In the genomic region with DNA sequence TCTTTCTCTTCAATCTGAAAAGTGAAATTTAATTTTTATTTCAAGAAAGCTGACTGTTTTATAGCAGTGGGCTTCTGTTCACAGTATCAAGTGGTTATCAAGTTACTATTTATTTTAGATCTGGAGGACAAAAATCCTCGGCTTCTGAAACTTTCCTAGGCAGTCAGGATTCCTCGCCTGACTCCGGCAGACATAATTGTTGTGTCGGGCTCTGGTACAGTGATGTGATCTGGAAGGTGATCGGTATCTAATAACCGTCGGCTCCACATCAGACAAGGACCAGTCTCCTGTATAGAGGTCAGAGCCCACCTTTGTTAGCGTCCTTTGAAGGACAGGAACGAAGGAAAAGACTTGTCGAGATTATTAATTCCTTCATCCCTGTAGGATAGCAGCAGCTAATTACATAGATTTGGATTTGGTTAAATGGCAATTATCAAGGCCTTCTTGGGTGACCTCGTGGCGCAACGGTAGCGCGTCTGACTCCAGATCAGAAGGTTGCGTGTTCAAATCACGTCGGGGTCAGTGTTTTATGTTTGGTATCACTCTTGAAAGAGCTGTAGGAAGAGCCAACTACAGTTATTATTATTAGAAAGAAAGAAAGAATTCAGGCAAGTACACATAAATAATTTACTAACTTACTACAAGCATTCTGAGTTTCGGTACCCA, we compare ENCODE assay signal across 9 mouse cellular contexts. TPM values are rescaled to one million over a fixed set of nuclear protein-coding genes. Genes with fewer than 3 reads are reported as not detected.
DNase-seq lines count a peak whose midpoint lies in the region; ATAC-seq lines count a peak whose summit lies in the region.
"Had no signal": no experiment of that assay in that cellular context is flagged by ENCODE, and none has a peak within 500 bp of the region (broad histone marks: within the 10 kb centered on the region; RNA-seq: fewer than 3 reads in every experiment).

No protein-coding gene starts in this region.

- H3K9me3 ChIP-seq in neural tube, embryonic 11.5 days (ENCODE audit: control insufficient read depth, low read length) = no peaks in the 10 kb centered on the region

- H3K27me3 ChIP-seq in neural tube, embryonic 11.5 days (ENCODE audit: control insufficient read depth, insufficient read depth, low read length) = no peaks in the 10 kb centered on the region

- H3K9ac ChIP-seq in neural tube, embryonic 11.5 days (ENCODE audit: low read length) = no peak overlapping the region

- intact Hi-C loops in left cerebral cortex, postnatal 25 days (cut with DNase I) = no loop called here

- peak; percentile 16 for DNase-seq in cerebellum, adult 9-10 months
- no peak for DNase-seq in cerebellum, adult 11-12 months
- peak; percentile 32 for DNase-seq in right cerebral cortex, adult 18-20 months
- no peak for DNase-seq in right cerebral cortex, postnatal 25 days
- DNase-seq in frontal cortex, postnatal 36 days (ENCODE audit: low spot score in 2 of 2) = peak; percentile 51 to 64
- DNase-seq in left cerebral cortex, postnatal 25 days (ENCODE audit: low spot score in 2 of 2) = peak; percentile 42 to 53
- DNase-seq in neural tube, embryonic 11.5 days (ENCODE audit: low spot score) = peak; percentile 63
- no peak for DNase-seq in T-cell, adult 2 months (ENCODE audit: low spot score)

- H3K27ac ChIP-seq in neural tube, embryonic 11.5 days (ENCODE audit: low read depth, low read length) = no peak overlapping the region

- H3K36me3 ChIP-seq in neural tube, embryonic 11.5 days (ENCODE audit: control insufficient read depth, insufficient read depth, low read length) = no peaks in the 10 kb centered on the region

- ATAC-seq in neural tube, embryonic 11.5 days (ENCODE audit: insufficient read depth, low FRiP score, low TSS enrichment) = no peak

- H3K4me2 ChIP-seq in neural tube, embryonic 11.5 days (ENCODE audit: low read depth) = peak overlapping the region; percentile 36

- peak overlapping the region; percentile 21 for H3K4me3 ChIP-seq in neural tube, embryonic 11.5 days (ENCODE audit: low read depth, low read length)

- peaks cover 2% of the 10 kb centered on the region; the same call in 1 of the 2 replicates for H3K4me1 ChIP-seq in neural tube, embryonic 11.5 days (ENCODE audit: control insufficient read depth, insufficient read depth, low read length)

- 1% methylated on average over 19 of the region's 19 CpGs for WGBS in neural tube, embryonic 11.5 days

RNA-seq across cellular contexts. Expression of a gene that starts 9.1 kb away (rescaled TPM):
- total RNA-seq in left cerebral cortex, postnatal 25 days (2021) = 1 to 10 TPM; 1.1 to 1.3 TPM
- polyA plus RNA-seq in neural tube, embryonic 11.5 days (2014; fragmentation: Nextera tagmentation; extraction: Ambion mirVana) = 0.65 and 0.81 TPM in 2 replicates
- total RNA-seq: heart, postnatal 36 days had no signal

RNA-seq across cellular contexts. Expression of a gene that starts 32.1 kb away (rescaled TPM):
- total RNA-seq in left cerebral cortex, postnatal 25 days (2021) = not detected
- polyA plus RNA-seq in neural tube, embryonic 11.5 days (2014; fragmentation: Nextera tagmentation; extraction: Ambion mirVana) = 0.16 TPM in 1 of 2 replicates, not detected in the other
- total RNA-seq: heart, postnatal 36 days had no signal

RNA-seq across cellular contexts. Expression of a gene that starts 33.1 kb away (rescaled TPM):
- total RNA-seq in left cerebral cortex, postnatal 25 days (2021) = 100 to 1,000 TPM; 300 to 349 TPM
- polyA plus RNA-seq in neural tube, embryonic 11.5 days (2014; fragmentation: Nextera tagmentation; extraction: Ambion mirVana) = 3.4 and 6.8 TPM in 2 replicates

RNA-seq across cellular contexts. Expression of a gene that starts 35.9 kb away (rescaled TPM):
- total RNA-seq in left cerebral cortex, postnatal 25 days (2021) = 1 to 10 TPM; 1.6 to 3.9 TPM
- polyA plus RNA-seq in neural tube, embryonic 11.5 days (2014; fragmentation: Nextera tagmentation; extraction: Ambion mirVana) = 1.6 and 2.1 TPM in 2 replicates

RNA-seq across cellular contexts. Expression of a gene that starts 37.4 kb away (rescaled TPM):
- 1 to 10 TPM; 3.1 to 4.6 TPM for total RNA-seq in left cerebral cortex, postnatal 25 days (2021)
- 3.3 and 4.3 TPM in 2 replicates for polyA plus RNA-seq in neural tube, embryonic 11.5 days (2014; fragmentation: Nextera tagmentation; extraction: Ambion mirVana)

Comparison
In these comparisons a context has a peak if more than half of its experiments do, and no peak if none do; other contexts are left out.
1. DNase-seq: peak in cerebellum, adult 9-10 months (single experiment), right cerebral cortex, adult 18-20 months (single experiment), frontal cortex, postnatal 36 days (2 of 2), left cerebral cortex, postnatal 25 days (2 of 2) and neural tube, embryonic 11.5 days (single experiment); none in cerebellum, adult 11-12 months (single experiment), right cerebral cortex, postnatal 25 days (single experiment) and T-cell, adult 2 months (single experiment).